Mouse (Mus musculus): ENCODE data around the gene Glis3.

DNA sequence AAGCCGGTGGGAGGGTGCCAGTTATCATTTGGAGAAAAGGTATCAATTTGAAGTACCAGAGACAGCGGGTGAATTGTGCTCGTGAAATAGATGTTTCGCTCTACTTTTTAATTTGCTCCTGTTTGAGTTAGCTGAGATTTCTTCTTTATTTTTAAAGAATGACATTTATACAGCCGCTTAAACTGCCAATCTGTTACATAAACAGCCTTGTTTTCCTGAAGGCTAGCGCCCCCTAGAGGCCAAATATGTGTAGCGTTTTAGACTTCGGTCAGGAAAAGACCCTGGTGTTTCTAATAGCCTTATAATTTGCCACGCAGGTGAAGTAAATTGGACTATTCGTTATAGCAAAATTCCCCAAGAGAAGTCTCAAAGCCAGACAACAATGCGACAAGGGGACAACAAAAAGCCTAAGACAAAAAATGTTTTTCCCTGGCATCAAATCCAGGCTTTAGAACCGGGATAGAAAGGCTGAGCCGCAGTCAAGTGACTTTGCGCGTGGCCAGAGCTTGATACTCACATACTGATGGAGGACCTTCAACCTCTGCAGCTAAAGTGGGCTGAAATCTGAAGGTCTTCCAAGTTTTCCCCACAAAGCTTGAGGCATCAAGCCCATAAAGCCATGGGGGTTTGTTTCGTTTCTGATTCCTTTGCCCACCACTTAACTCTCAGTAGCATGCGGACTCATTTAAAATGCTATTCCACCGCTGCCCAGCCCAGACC, 46.4 kb upstream of the Glis3 start:
- TF ChIP-seq CTCF (IDR thresholded peaks at IDR 0.05): peak; percentile 89
- no peak for TF ChIP-seq EP300 (IDR thresholded peaks at IDR 0.05)
